Mouse (Mus musculus) neural tube, embryonic 11.5 days (tissue): Measurements from ENCODE around the gene Fam149b. TPM values are rescaled to one million over a fixed set of nuclear protein-coding genes. Genes with fewer than 3 reads are reported as not detected.
"Not testable (repeated sequence)": the region's sequence is repeated elsewhere in the genome, so short reads cannot be mapped to it uniquely, and the experiment has no call there.

Experiments used
- ATAC-seq: fragments of 200-750 bp; cut with Nextera tagmentation; 2 replicates; pipeline ENCODE4 v1.8.0; 2017; ENCODE audit warnings: moderate number of reproducible peaks, mild to moderate bottlenecking, moderate TSS enrichment, moderate library complexity; ENCODE audit not compliant: insufficient read depth, low FRiP score, low TSS enrichment
- DNase-seq: peaks from one replicate; pipeline ENCODE4 v3.0.0-alpha.2; 2015; ENCODE audit warnings: low spot score
- H3K27ac ChIP-seq: fragments of 300-500 bp; sonication (generic); 2 replicates; pipeline ENCODE4 v1.5.1; 2014; ENCODE audit warnings: low read depth, mild to moderate bottlenecking, low read length
- H3K27me3 ChIP-seq: fragments of 300-500 bp; sonication (generic); 2 replicates; pipeline ENCODE4 v1.6.1; 2014; ENCODE audit warnings: mild to moderate bottlenecking, low read length, mixed read lengths; ENCODE audit not compliant: control insufficient read depth, insufficient read depth
- H3K36me3 ChIP-seq: fragments of 300-500 bp; sonication (generic); 2 replicates; pipeline ENCODE4 v1.6.1; 2014; ENCODE audit warnings: mild to moderate bottlenecking, low read length, moderate library complexity, mixed read lengths; ENCODE audit not compliant: control insufficient read depth, insufficient read depth
- H3K4me1 ChIP-seq: fragments of 300-500 bp; sonication (generic); 2 replicates; pipeline ENCODE4 v1.6.1; 2014; ENCODE audit warnings: low read length, mixed read lengths; ENCODE audit not compliant: control insufficient read depth, insufficient read depth
- H3K4me2 ChIP-seq: fragments of 300-500 bp; sonication (generic); 2 replicates; pipeline ENCODE4 v1.6.1; 2014; ENCODE audit warnings: low read depth, mild to moderate bottlenecking, moderate library complexity
- H3K4me3 ChIP-seq: fragments of 300-500 bp; sonication (generic); 2 replicates; pipeline ENCODE4 v1.5.1; 2014; ENCODE audit warnings: low read depth, low read length
- H3K9ac ChIP-seq: fragments of 300-500 bp; sonication (generic); 2 replicates; pipeline ENCODE4 v1.6.1; 2014; ENCODE audit warnings: mild to moderate bottlenecking, low read length
- H3K9me3 ChIP-seq: fragments of 300-500 bp; sonication (generic); 2 replicates; pipeline ENCODE4 v1.6.1; 2016; ENCODE audit warnings: low read length; ENCODE audit not compliant: control insufficient read depth
- WGBS: fragments of 180-500 bp; shearing (Covaris S2); extraction: QIAGEN DNeasy Blood & Tissue Kit; methylation state at CpG from one replicate; pipeline ENCODE4 v1.1.7; 2014; 5-methylcytosine and 5-hydroxymethylcytosine counted together
- polyA plus RNA-seq: library from polyadenylated mRNA; unstranded; fragments of >200 nt; fragmentation: Nextera tagmentation; extraction: Ambion mirVana; gene quantifications from 2 replicates; pipeline ENCODE4 v1.2.1, GENCODE M21; 2014

Gene Fam149b
- 53.1 and 55.7 TPM in 2 replicates for polyA plus RNA-seq

GRCm38 (mm10) chr14:20347991-20348541 lies at the start of gene Fam149b, which contains the start of gene Ecd:
Gene Fam149b (plus strand): TSS chr14:20348162.
Gene Ecd (minus strand): TSS chr14:20348121.
- H3K4me1 ChIP-seq = peaks cover 2% of the 10 kb centered on the region; the same call in 1 of the 2 replicates
- H3K4me3 ChIP-seq = peak within 1 kb of the TSS; percentile 84
- ATAC-seq = peak; percentile 97
- H3K27ac ChIP-seq = peak within 1 kb of the TSS; percentile 86
- no peaks in the 10 kb centered on the region for H3K27me3 ChIP-seq
- H3K9me3 ChIP-seq = no peaks in the 10 kb centered on the region
- H3K9ac ChIP-seq = peak within 1 kb of the TSS; percentile 95
- WGBS = under 1% methylated on average over 40 of the region's 42 CpGs
- H3K36me3 ChIP-seq = peaks cover 5% of the 10 kb centered on the region; the same call in 1 of the 2 replicates
- DNase-seq = peak; percentile 95
- peak within 1 kb of the TSS; percentile 76 for H3K4me2 ChIP-seq

GRCm38 (mm10) chr14:20305085-20305484 lies 42.9 kb upstream of the Fam149b start:
- not testable (repeated sequence) for H3K4me3 ChIP-seq, ATAC-seq, H3K36me3 ChIP-seq, H3K27me3 ChIP-seq, H3K4me1 ChIP-seq, H3K27ac ChIP-seq, H3K9ac ChIP-seq, H3K4me2 ChIP-seq, H3K9me3 ChIP-seq, DNase-seq
- WGBS = 61% methylated on average over 2 of the region's 2 CpGs

- WGBS = 80% methylated on average over 1 of the region's 1 CpGs
- H3K27ac ChIP-seq = no peak overlapping the region
- H3K4me1 ChIP-seq = no peaks in the 10 kb centered on the region
- DNase-seq (no peak), ATAC-seq (no peak)
- H3K9ac ChIP-seq = no peak overlapping the region
- H3K27me3 ChIP-seq = no peaks in the 10 kb centered on the region
- H3K4me3 ChIP-seq = no peak overlapping the region
- no peak overlapping the region for H3K4me2 ChIP-seq
- H3K36me3 ChIP-seq = peaks cover 3% of the 10 kb centered on the region; the same call in 1 of the 2 replicates
- H3K9me3 ChIP-seq = no peaks in the 10 kb centered on the region
Observed at GRCm38 (mm10) chr14:20315137-20315536, 32.8 kb upstream of the Fam149b start.

- no peak for ATAC-seq
- 83% methylated on average over 3 of the region's 3 CpGs for WGBS
- Histone ChIP-seq H3K27ac (no peak overlapping the region), H3K4me2 (no peak overlapping the region), H3K27me3 (no peaks in the 10 kb centered on the region), H3K9me3 (no peaks in the 10 kb centered on the region), H3K36me3 (peaks cover 6% of the 10 kb centered on the region; the same call in 1 of the 2 replicates), H3K4me1 (no peaks in the 10 kb centered on the region), H3K4me3 (no peak overlapping the region), H3K9ac (no peak overlapping the region)
- DNase-seq = peak; percentile 19
Observed at GRCm38 (mm10) chr14:20319420-20319819, 28.5 kb upstream of the Fam149b start.

- H3K4me2 ChIP-seq = no peak overlapping the region
- H3K9ac ChIP-seq = no peak overlapping the region
- H3K4me3 ChIP-seq = no peak overlapping the region
- DNase-seq = no peak
- no peak overlapping the region for H3K27ac ChIP-seq
- H3K9me3 ChIP-seq = no peaks in the 10 kb centered on the region
- no peaks in the 10 kb centered on the region for H3K4me1 ChIP-seq
- no peak for ATAC-seq
- peaks cover 12% of the 10 kb centered on the region for H3K36me3 ChIP-seq
- no peaks in the 10 kb centered on the region for H3K27me3 ChIP-seq
- 97% methylated on average over 9 of the region's 9 CpGs for WGBS
Observed at GRCm38 (mm10) chr14:20324196-20324595, 23.8 kb upstream of the Fam149b start.

- no peak for DNase-seq
- no peak overlapping the region for H3K4me3 ChIP-seq
- H3K27me3 ChIP-seq = no peaks in the 10 kb centered on the region
- no peak overlapping the region for H3K27ac ChIP-seq
- no peak overlapping the region for H3K4me2 ChIP-seq
- no peaks in the 10 kb centered on the region for H3K9me3 ChIP-seq
- no peak for ATAC-seq
- peaks cover 9% of the 10 kb centered on the region for H3K36me3 ChIP-seq
- no peaks in the 10 kb centered on the region for H3K4me1 ChIP-seq
- H3K9ac ChIP-seq = no peak overlapping the region
- 81% methylated on average over 9 of the region's 9 CpGs for WGBS
Observed at GRCm38 (mm10) chr14:20328474-20328873, 19.5 kb upstream of the Fam149b start.

GRCm38 (mm10) chr14:20331316-20331715 lies 16.6 kb upstream of the Fam149b start:
- WGBS = 92% methylated on average over 4 of the region's 4 CpGs
- ATAC-seq = no peak

GRCm38 (mm10) chr14:20339415-20339814 lies 8.5 kb upstream of the Fam149b start:
- 97% methylated on average over 5 of the region's 5 CpGs for WGBS
- ATAC-seq (no peak), DNase-seq (no peak)
- H3K4me2 ChIP-seq = no peak overlapping the region
- no peaks in the 10 kb centered on the region for H3K4me1 ChIP-seq
- no peak overlapping the region for H3K4me3 ChIP-seq
- no peak overlapping the region for H3K27ac ChIP-seq
- H3K9ac ChIP-seq = no peak overlapping the region
- H3K27me3 ChIP-seq = no peaks in the 10 kb centered on the region
- no peaks in the 10 kb centered on the region; the same call in 1 of the 2 replicates for H3K9me3 ChIP-seq
- H3K36me3 ChIP-seq = peaks cover 14% of the 10 kb centered on the region

More at GRCm38 (mm10) chr14:20331316-20331715, 16.6 kb upstream of the Fam149b start:
- peaks cover 11% of the 10 kb centered on the region for H3K36me3 ChIP-seq
- H3K4me1 ChIP-seq = no peaks in the 10 kb centered on the region
- H3K4me2 ChIP-seq = no peak overlapping the region
- no peak overlapping the region for H3K4me3 ChIP-seq
- no peak overlapping the region for H3K27ac ChIP-seq
- H3K9me3 ChIP-seq = no peaks in the 10 kb centered on the region
- no peak overlapping the region for H3K9ac ChIP-seq
- no peaks in the 10 kb centered on the region for H3K27me3 ChIP-seq
- DNase-seq = no peak

GRCm38 (mm10) chr14:20340149-20340548 lies 7.8 kb upstream of the Fam149b start:
- H3K36me3 ChIP-seq = peaks cover 14% of the 10 kb centered on the region
- no peak for DNase-seq
- 84% methylated on average over 8 of the region's 8 CpGs for WGBS

More at GRCm38 (mm10) chr14:20340149-20340548, 7.8 kb upstream of the Fam149b start:
- Histone ChIP-seq H3K9ac (no peak overlapping the region), H3K4me3 (no peak overlapping the region), H3K27ac (no peak overlapping the region), H3K9me3 (no peaks in the 10 kb centered on the region; the same call in 1 of the 2 replicates), H3K4me2 (no peak overlapping the region), H3K4me1 (no peaks in the 10 kb centered on the region), H3K27me3 (no peaks in the 10 kb centered on the region)
- ATAC-seq = no peak
